Mouse (Mus musculus) liver, adult 2 months (tissue): ENCODE measurements around the gene Slc43a2.

Experiments
- CTCF ChIP-seq: fragments of 200-500 bp; IDR thresholded peaks from 2 replicates; pipeline ENCODE4 v1.5.1; 2011; ENCODE audit warnings: low read depth, low read length, control low read depth
- POLR2A ChIP-seq: fragments of 200-500 bp; IDR thresholded peaks from 2 replicates; pipeline ENCODE4 v1.6.1; 2011; ENCODE audit warnings: low read length, control low read depth; ENCODE audit not compliant: insufficient read depth; ENCODE audit errors: extremely low read depth

GRCm38 (mm10) chr11:75546057-75546456 is 14.6 kb downstream of the Slc43a2 start:
- no peak for TF ChIP-seq CTCF
- TF ChIP-seq POLR2A = no peak
